Mouse (Mus musculus) activated CD4-positive, CD25-positive, alpha-beta regulatory T cell, adult 4 months (primary cell): Measurements from ENCODE around the gene Cherp. TPM values are rescaled to one million over a fixed set of nuclear protein-coding genes. Genes with fewer than 3 reads are reported as not detected.
A peak's percentile ranks its signal among the peaks of the same experiment; 100 is the strongest.

Experiments used
- ATAC-seq: one replicate; pipeline ENCODE4 v1.8.0; 2017
- polyA plus RNA-seq, 2 experiments: library from polyadenylated mRNA; unstranded; fragments of 100-300 nt; shearing (Covaris generic); gene quantifications; one replicate each; pipeline ENCODE4 v1.2.1; 2017

The Cherp gene
- polyA plus RNA-seq, 2 experiments from 2014 or later = 52.7 to 65.0 TPM

DNA sequence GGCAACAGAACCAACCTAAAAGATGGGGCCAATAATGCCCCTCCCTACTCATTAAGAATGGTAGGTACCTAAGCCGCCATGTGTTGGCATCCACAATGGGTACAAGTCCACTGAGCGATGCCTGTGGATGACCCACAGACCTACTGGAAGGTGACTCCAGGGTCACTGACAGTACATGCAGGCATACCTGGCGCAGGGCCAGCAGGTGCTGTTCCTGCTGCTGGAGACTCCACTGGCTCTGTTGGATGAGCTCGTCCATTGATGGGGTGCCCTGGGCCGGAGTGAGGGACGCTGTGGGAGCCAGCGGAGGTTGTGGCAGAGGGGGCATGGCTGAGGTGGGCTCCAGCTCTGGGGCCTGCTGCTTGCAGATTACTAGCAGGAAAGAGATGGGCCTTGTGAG lies 4.3 kb downstream of the Cherp start:
- ATAC-seq = no peak

DNA sequence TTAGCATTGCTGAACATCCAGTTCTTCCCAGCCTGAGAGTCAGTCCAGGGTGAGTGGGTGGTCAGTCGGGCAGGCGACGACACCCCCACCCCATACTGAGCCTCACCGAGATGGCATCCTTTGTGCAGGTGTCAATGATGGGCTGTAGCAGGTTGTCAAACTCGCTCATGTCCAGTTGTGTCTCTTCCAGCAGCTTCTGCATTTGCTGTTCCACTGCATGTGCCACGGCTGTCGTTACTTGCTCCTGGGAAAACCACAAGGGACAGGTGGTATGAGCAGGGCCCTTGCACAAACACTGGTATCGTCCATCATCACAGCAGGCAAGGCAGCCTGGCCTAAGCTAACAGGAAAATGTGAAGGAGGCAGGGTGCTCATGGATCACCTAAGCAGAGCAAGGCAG lies 5.0 kb downstream of the Cherp start:
- ATAC-seq = no peak

DNA sequence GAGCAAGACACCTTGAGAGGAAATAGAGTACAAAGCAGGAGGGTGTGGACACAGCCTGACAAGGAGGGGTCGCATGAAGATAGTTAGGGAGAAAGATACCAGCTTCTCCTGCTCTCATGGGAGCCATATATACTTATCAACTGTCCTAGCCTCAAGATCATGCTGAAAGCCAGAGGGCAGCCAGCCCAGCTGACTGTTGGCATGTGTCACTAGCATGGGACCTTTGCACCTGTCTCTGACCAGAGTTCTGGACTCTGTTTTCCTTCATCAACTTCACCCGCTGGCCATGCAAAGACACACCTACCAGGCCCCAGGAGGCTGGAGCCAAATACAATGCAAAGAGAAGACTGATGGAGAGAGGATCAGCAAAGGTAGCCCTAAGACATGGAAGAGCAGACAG lies 5.8 kb downstream of the Cherp start:
- ATAC-seq = no peak

DNA sequence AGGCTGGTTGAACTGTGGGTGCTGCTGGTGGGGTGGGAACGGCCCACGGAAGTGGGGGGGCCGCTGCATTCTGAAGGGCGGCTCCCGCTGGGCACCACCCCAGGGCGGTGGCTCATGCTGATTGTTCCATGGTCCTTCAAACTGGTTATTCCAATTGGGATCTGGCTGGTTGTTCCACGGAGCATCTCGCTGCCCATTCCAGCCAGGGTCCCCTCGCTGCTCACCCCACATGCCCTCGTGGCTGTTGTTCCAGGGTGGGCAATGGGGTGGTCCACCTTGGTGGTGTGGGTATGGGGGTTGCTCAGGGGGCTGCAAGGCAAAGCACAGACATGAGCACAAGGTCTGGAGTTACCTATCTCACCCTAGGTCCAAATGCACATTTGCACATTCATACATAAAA lies 10.8 kb downstream of the Cherp start:
- ATAC-seq = no peak

DNA sequence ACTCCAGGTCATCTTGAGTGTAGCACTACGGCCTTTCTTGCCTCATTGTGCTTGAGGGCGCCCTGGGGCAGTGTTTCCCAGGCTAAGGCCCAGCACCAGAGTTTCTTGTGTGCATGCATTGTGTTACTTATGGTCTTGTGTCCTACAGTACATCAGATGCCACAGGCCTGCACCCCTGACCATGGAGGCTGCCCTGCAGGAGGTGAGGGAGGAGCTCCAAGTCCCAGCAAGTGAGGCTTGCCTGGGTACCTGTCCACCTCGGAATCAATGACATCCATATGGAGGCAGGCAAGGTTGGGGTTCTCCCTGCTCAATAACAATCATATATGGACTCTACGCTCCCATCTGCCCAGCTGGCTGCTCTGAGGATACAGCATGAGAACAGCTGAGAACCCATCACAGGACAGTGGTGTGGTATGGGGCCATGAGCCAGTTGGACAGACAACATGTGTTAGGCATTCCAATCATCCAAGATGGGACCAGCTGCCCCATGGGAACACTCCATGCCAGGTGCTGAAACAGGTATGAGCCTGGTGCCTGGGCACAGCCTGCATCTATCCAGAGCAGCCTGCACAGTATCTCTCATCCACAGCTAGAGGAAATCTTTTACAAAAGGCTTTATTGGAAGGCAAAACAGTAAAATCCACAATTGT lies 15.0 kb downstream of the Cherp start:
- ATAC-seq = no peak

DNA sequence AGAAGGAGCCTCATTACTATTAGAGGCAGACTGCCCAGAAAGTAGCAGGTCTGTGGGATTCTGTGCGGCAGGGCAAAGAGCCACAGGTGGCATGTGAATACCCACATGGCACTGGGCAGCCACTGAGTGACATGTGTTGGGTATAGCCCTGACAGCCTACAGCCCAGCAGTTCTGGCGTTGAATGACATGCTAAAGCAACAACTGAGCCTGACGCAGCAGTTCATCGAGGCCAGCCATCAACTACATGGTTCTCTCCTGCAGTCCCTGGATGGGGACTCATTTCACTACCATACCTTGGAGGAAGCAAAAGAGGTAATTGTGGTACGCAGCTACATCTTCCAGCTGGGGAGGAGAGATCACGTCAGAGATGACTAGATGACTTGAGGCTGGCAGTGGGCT lies 16.6 kb downstream of the Cherp start:
- no peak for ATAC-seq

DNA sequence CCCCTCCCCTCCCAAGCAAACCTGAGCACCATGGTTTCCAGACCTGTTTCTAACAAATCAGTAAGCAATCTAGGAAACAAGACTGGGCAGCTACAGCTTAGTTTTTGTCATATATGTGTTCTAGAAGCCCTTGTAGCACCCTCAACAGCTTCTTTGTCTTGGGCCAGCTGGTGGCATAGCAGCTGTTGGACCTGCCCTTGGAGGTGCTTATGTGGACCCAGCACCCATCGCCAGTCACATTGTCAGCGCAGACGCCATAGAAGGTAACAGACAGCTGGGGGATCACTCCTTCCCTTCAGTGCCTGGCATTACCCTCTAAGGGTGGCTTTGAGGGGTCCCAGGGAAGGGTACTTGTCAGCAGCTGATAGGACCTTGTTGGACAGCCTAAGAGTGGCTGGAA lies 17.2 kb downstream of the Cherp start:
- ATAC-seq = no peak

DNA sequence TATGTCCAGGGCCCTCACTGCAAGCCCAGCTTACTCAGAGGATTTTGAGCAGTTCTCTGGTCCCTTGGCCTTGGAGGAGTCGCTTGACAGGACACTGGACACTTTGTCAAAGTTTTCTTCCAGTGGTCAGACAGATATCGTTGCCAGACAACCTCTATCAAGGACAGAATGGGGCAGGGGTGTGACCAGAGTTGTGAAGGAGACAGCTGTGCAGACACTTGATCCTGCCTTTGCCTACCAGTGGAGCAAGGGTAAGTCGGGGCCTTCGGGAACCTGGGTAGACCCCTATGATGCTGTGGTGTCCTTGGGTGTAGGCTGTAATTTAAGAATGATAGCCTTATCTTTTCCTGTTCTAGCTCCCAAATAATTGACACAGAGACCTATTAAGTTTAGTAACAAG lies 19.7 kb downstream of the Cherp start:
- ATAC-seq = no peak

DNA sequence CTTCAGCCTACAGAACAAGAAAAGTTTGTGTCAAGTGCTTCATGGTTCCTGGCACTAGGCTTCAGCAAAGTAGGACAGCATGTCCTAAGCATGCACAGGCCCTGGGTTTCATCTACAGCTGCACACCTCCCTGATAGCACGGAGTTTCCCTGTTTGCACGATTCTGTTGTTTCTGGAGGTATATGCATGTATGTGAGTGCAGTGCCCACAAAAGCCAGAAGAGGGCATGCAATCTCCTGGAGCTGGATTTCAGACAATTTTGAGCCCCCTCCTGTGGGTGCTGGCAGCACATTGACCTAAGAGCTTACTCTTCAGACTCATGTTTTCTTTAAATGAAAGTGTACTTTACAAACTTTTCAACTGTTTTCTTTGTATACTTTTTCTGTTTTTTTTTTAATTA lies 21.1 kb downstream of the Cherp start:
- no peak for ATAC-seq

DNA sequence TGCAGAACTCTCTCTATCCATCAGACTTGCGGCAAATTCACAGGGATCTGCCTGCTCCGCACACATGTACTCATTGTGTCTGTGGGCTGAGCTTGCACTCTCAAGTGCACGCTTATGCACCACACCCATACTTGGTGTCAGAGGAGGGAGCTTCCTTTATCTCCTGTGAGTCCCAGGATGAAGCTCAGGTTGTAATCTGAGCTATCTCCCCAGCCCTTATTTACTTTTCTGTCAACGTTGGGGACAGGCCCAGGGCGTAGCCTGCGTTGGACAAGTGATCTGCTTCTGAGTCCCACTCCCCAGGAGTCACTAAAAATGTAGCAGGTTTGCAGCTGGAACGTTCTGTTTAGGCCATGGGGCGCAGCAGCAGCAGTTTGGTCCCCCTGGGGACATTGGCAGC lies 23.5 kb downstream of the Cherp start:
- no peak for ATAC-seq

DNA sequence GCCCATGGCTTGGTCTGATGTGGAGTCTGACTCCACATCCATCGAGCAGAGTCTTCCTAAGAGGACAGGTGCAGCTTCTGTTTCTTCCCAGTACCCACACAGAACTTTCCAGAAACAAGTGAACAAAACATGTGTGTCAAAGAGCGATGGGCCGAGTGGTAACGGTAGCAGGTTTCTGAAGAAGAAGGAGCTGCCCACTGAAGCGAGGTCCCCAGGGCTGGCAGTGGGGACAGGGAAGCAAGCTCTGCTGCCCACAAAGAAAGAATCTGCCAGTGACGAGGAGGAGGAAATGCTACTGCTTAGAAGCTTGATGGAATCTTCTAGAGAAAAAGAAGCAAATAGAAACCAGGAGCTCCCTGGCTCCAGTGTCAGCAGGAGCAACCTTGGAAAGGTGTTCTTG lies 30.0 kb downstream of the Cherp start:
- ATAC-seq = no peak

DNA sequence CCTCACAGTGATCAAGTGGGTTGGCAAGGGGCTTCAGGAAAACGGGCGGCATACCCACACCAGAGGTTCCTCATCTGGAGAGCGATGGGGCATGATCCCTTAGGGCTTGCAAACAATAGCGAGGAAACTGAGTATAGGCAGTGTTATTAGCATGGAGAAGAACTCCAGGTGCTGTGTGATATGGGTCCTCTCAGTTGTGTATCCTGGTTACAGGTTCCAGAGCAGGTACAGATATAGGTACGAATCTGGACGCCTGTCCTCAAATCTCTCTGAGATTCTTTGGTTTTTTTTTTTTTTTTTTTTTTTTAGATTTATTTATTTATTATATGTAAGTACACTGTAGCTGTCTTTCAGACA lies 31.1 kb downstream of the Cherp start:
- ATAC-seq = peak; percentile 13

DNA sequence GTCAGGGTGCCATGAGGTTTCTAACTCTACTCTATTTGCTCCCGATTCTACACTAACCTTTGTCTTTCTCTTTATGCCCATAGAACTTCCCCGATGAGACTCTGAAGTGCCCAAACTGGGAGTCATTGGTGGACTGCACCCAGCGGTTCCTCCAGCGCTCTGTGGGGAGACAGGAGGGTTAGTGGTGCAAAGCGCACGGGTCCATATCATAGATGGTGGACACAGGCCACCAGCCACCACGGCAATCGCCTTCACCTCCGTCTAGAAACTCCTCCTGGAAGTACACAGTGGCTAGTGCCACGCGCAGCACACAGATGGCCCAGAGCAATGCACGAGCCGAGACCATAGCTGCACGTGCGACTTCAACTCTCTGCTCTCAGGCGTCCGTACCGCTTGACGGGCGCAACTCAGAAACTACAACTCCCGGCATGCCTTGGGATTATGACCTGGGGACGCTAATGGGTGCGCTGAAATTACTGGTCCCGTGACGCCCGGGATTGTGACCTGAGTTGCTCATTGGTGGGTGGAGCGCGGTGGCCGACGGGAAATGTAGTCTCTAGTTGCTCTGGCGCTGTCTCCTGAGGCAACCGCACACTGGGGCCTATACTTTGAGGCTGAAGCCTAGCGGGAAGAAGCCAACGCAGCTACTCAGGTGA lies 31.6 kb downstream of the Cherp start, which contains the start of the genes Calr3 and 1700030K09Rik:
Calr3 (minus strand) TSS at position 533 of the 656 bp plus-strand sequence.
1700030K09Rik (plus strand) TSS at position 543 of the 656 bp plus-strand sequence.
- ATAC-seq = peak; percentile 100

DNA sequence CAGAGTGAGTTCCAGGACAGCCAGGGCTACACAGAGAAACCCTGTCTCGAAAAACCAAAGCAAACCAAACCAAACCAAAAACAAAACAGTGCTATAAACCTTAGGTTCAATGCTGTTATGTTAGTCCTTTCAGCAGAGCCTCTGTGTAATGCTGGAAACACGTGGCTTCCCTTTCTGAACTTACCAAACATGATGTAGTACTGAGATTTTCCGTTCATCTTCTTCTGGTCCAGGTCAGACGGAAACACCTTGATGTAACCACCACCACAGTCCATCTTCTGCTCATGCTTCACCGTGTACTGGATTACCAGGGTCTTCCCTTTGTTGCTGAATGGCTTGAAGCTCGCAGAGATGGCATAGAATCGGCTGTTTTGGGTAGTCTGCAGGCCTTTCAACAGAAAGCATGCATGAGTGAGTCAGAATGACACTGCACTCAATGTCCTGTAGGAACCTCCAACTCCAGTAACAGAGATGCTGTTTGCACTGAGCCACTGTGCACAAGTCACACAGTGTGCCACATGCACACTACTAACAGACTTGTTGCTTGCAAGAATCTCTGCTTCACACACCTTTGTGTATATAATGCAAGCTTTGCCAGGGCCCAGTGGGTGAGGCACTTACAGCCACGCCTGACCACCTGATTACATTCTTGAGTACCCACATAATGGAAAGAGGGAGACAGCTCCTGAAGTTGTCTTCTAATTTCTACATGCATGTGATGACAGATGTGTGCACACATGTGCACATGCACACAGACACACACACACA lies 36.6 kb downstream of the Cherp start:
- no peak for ATAC-seq

DNA sequence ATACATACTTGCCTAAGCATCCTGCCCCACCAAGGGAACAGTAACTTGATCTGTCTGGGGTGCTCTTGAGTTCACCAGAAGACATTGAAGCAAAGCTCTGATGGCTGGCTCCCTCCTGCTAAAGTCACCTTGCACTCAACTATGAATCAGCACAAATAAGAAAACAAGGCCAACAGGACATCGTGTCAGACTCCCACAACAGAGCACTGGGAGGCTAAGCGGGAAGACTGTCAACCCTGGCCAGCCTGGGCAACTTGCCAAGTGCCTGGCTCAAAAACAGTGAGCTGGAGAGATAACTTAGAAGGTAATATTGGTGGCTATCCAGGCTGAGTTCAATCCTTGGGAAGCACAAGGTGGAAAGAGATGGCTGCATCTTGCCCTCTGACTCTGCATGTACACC lies 40.1 kb downstream of the Cherp start:
- no peak for ATAC-seq

DNA sequence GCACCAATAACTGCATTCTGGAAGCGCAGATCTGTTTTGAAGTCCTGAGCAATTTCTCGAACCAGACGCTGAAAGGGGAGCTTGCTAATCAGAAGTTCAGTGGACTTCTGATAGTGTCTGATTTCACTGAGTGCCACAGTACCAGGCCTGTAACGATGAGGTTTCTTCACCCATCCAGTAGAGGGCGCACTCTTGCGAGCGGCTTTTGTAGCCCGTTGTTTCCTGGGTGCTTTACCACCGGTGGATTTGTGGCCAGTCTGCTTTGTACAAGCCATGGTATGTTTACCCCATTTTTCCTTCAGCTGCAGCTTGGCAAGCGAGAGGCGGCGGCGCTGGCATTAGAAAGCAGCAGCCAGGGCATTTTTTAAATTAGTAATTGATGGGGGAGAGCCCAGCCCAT lies 45.4 kb downstream of the Cherp start:
- no peak for ATAC-seq

DNA sequence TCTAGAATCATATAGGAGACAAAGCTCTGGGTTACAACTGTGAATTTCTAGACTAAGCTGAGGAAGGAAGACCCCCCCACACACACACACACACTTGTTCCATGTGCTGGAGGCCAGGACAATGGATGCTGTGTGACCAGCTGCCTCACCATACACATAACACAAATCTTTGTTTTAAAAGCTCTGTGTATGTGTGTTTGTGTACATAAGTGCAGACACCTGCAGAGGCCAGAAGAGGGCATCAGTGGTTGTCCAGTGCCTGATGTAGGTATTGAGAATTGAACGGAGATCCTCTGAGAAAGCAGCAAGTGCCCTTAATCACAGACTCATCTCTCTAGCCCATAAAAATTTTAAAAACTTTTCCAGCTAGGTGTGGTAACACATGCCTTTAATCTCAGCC lies 52.1 kb downstream of the Cherp start:
- ATAC-seq = no peak

DNA sequence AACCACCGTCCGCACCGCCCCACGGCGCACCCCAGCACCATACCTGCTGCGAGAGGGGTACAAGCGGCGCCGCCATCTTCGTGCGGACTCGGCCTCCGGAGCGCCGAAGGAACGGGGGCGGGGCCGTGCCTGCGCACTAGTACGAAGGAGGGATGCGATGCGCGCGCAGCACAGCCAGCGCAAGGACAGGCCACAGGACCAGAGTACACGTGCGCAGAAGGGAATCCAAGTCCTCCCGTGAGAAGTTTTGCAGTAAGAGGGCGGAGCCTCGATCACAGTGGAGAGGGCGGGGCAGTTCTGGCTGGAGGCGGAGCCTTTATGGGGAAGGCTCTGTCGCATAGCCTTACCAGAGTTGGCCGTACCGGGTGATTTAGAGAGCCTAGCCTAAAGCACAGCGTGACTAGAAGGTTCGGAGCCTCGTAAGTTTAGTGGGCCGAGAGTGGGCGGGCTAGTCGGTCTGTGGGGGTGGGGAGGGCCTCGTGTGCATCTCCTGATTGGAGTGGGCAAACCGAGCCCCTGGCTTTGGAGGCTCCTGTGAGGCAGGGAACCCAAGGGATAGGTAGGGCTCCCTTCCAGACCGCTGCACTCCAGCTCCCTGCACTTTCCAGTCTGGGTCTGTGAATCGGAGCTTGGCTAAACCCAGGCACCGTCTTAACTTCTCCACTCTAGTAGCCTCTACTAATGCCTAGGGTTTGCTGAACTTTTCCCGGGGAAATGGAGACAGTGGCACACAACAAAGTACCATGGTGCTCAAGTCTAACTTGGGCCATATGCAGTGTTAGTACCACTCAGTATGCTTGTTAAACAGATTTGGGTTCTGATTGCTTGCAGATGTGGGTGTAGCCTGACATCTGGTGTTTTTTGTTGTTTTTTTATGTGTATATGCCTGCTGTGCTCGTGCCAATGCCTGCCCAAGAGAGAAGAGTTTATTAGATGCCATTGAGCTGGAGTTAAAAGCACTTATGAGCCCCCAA lies 53.4 kb downstream of the Cherp start, which contains the start of gene Eps15l1:
Eps15l1 (minus strand) TSS at position 99 of the 974 bp plus-strand sequence.
- peak; percentile 99 for ATAC-seq

DNA sequence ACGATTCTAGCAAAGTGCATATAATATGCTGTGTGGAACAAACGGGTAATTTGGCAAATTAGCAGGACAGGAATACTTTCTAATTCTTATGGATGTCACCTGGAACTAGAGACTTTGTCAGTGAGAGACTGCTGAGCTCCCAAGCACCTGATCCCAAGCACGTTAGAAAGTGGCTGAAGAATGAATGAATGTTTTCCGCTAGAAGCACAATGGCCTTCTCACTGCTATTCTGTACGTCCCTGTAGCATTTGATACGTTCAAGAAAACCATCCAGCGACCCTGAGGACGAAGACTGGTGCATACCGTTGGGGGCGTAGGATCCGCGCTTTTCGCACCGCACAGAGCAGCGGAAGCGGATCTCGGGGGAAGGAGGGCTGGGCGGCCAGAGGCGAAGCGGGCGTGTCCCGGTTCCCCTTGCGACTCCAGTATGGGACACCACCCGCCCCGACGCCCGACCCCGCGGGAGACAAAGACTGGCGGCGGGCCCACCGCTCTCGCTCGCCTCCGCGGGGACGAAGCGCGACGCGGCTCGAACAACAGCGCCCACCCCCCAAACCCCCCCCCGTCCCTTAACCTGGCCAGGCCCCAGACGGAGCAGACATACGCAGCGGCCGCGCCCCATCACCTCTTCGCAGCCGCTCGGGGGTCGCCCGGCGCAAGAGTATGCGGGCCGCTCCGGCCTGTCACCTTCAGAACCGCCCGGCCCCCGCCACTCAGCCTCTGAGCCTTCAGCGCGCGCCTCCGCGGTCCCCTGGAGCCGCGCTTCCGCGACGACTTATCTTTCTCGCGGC lies 54.3 kb downstream of the Cherp start:
- no peak for ATAC-seq

DNA sequence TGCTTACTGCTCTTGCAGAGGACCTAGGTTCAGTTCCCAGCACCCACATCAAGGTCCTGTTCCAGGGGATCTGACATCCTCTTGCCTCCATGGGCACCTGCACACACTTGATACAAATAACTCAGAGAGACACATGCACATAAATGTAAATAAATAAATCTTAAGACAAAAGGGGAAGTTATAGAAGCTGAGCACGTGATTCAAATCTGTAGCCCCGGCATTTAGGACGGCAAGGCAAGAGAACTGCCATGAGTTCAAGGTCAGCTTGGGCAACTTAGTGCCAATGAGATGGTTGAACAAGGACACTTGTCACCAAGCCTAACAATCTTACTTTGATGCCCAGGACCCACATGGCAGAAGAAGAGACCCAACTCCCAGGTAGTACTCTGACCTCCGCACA lies 57.0 kb downstream of the Cherp start:
- no peak for ATAC-seq

DNA sequence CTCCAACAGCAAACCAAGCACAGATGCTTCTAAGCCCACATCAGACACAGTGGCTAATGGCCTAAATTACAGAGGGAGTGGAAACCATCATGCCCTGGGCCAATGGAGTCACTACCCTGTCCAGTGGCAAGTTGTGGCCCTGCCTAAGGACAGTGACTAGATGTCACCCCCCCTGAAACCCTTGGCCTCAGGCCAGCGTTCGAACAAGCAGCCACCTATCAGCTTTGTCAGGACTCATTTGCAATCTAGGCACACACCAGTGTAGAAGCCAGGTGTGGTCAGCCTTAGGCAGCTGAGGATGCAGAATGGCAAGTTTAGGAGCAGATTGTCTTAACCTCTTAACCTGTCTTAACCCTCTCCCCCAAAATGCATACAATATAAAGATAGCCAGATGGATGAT lies 59.8 kb downstream of the Cherp start:
- no peak for ATAC-seq

DNA sequence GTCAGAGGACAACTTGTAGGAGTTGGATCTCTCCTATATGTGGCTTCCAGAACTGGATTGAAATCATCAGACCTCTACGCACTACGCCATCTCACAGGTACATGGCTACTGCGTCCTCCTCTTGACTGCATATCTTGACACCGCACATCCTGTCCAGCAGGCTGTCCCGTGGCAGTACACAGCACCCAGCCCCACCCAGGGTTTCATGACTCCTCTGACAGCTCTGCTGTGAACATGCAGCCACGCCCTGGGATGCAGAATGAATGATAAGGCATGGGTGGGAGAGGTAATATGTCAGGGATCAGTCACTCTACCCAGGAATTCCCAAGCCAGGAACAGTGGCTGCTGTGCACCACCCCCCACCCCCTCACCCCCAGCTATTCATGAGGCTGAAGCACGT lies 61.2 kb downstream of the Cherp start:
- no peak for ATAC-seq
